Mouse (Mus musculus): ENCODE results near the gene Dock2. TPM values are rescaled to one million over a fixed set of nuclear protein-coding genes. Genes with fewer than 3 reads are reported as not detected.

Dock2 gene
- total and polyA plus RNA-seq, 3 experiments: 79.6 to 151 (median 133) TPM

- dilution Hi-C loops (cut with MboI; ENCODE audit: extremely low pct_ligation_motif_present, extremely low pct_unique_long_range_greater_than_20kb, low sequenced_read_pairs): no loop called here
- H3K79me2 ChIP-seq (replicated peaks; ENCODE audit: control insufficient read depth, extremely low read depth, insufficient read depth, poor library complexity, severe bottlenecking): no peaks in the 10 kb centered on the region
- no peak overlapping the region for H3K4me2 ChIP-seq (ENCODE audit: insufficient read depth, low read depth, poor library complexity, severe bottlenecking)
- H3K9ac ChIP-seq (ENCODE audit: insufficient read depth, low read depth): no peak overlapping the region
- no peak overlapping the region for H3K4me3 ChIP-seq (replicated peaks in 1 of 3; ENCODE audit: low read depth in 2 of 3, low read length in 2 of 3, poor library complexity in 1 of 3)
- H3K4me1 ChIP-seq (ENCODE audit: control insufficient read depth in 1 of 2, insufficient read depth in 2 of 2): peaks cover 0 to 13% of the 10 kb centered on the region in 2 experiments; a peak in 2 of 4 replicates
- DNase-seq (ENCODE audit: extremely low read depth): no peak
- H3K36me3 ChIP-seq (replicated peaks in 1 of 2; ENCODE audit: control insufficient read depth in 1 of 2, insufficient read depth in 1 of 2, low read length in 1 of 2): peaks cover 71 to 93% of the 10 kb centered on the region in 2 experiments
- in situ Hi-C loops (cut with MboI; ENCODE audit: low pct_ligation_motif_present, low pct_unique_long_range_greater_than_20kb, low sequenced_read_pairs): no loop called here
- H3K9me3 ChIP-seq (replicated peaks; ENCODE audit: low read length): peaks cover 5% of the 10 kb centered on the region
- H3K27me3 ChIP-seq (replicated peaks): no peaks in the 10 kb centered on the region
- no peak overlapping the region for H3K27ac ChIP-seq (ENCODE audit: insufficient read depth, low read depth)
- TF ChIP-seq ETS1 (conservative IDR thresholded peaks at IDR 0.05; ENCODE audit: low read depth, low read length) (no peak), TCF12 (IDR thresholded peaks at IDR 0.05; ENCODE audit: low read depth, low read length) (no peak), POLR2A (IDR thresholded peaks at IDR 0.05; ENCODE audit: low read depth, low read length) (no peak), PAX5 (IDR thresholded peaks at IDR 0.05; ENCODE audit: low read length) (no peak), JUN (IDR thresholded peaks at IDR 0.05; ENCODE audit: insufficient read depth, low read depth, low read length) (no peak), CHD2 (IDR thresholded peaks at IDR 0.05; ENCODE audit: low read length) (no peak), SMC3 (IDR thresholded peaks at IDR 0.05; ENCODE audit: low read depth, low read length) (no peak), MAFK (IDR thresholded peaks at IDR 0.05; ENCODE audit: insufficient replicate concordance, low read length) (no peak), KAT2A (IDR thresholded peaks at IDR 0.05; ENCODE audit: insufficient replicate concordance, low read length) (no peak), UBTF (IDR thresholded peaks at IDR 0.05; ENCODE audit: low read depth, low read length) (no peak), BHLHE40 (IDR thresholded peaks at IDR 0.05; ENCODE audit: low read depth, low read length) (no peak), E2F4 (IDR thresholded peaks at IDR 0.05; ENCODE audit: insufficient replicate concordance, low read depth, low read length) (no peak), MEF2A (IDR thresholded peaks at IDR 0.05; ENCODE audit: borderline replicate concordance, low read depth, low read length) (no peak), ELF1 (IDR thresholded peaks at IDR 0.05; ENCODE audit: low read depth, low read length) (no peak), TBP (conservative IDR thresholded peaks at IDR 0.05; ENCODE audit: low read depth, low read length) (no peak), MAX (IDR thresholded peaks at IDR 0.05; ENCODE audit: low read length) (no peak), ZMIZ1 (IDR thresholded peaks at IDR 0.05; ENCODE audit: low read depth, low read length) (no peak), CTCF (conservative IDR thresholded peaks at IDR 0.05 in 1 of 2, IDR thresholded peaks at IDR 0.05 in 1 of 2; ENCODE audit: low read depth in 2 of 2, low read length in 2 of 2) (no peak), NRF1 (IDR thresholded peaks at IDR 0.05; ENCODE audit: low read depth, low read length) (no peak)
These were observed 493.4 kb downstream of the Dock2 start for GRCm38 (mm10) chr11:34290265-34290664.

GRCm38 (mm10) chr11:34284124-34284808, 499.4 kb downstream of the Dock2 start:
- H3K36me3 ChIP-seq (replicated peaks in 1 of 2; ENCODE audit: control insufficient read depth in 1 of 2, insufficient read depth in 1 of 2, low read length in 1 of 2): peaks cover 69 to 86% of the 10 kb centered on the region in 2 experiments
- H3K4me2 ChIP-seq (ENCODE audit: insufficient read depth, low read depth, poor library complexity, severe bottlenecking): no peak overlapping the region
- no peaks in the 10 kb centered on the region for H3K27me3 ChIP-seq (replicated peaks)
- dilution Hi-C loops (cut with MboI; ENCODE audit: extremely low pct_ligation_motif_present, extremely low pct_unique_long_range_greater_than_20kb, low sequenced_read_pairs): no loop called here
- in situ Hi-C loops (cut with MboI; ENCODE audit: low pct_ligation_motif_present, low pct_unique_long_range_greater_than_20kb, low sequenced_read_pairs): no loop called here
- H3K27ac ChIP-seq (ENCODE audit: insufficient read depth, low read depth): no peak overlapping the region
- TF ChIP-seq POLR2AphosphoS2 (IDR thresholded peaks at IDR 0.05; ENCODE audit: low read depth, low read length) (0 out of 2 replicates have a peak, but pooled peaks have one; percentile 50), CHD1 (IDR thresholded peaks at IDR 0.05; ENCODE audit: low read depth, low read length) (no peak)
- H3K4me1 ChIP-seq (ENCODE audit: control insufficient read depth in 1 of 2, insufficient read depth in 2 of 2): peaks cover 0 to 27% of the 10 kb centered on the region in 2 experiments; a peak in 2 of 4 replicates
- DNase-seq (ENCODE audit: extremely low read depth): no peak
- H3K9ac ChIP-seq (ENCODE audit: insufficient read depth, low read depth): no peak overlapping the region
- H3K4me3 ChIP-seq (replicated peaks in 1 of 3; ENCODE audit: low read depth in 2 of 3, low read length in 2 of 3, poor library complexity in 1 of 3): no peak overlapping the region
- H3K9me3 ChIP-seq (replicated peaks; ENCODE audit: low read length): no peaks in the 10 kb centered on the region
- H3K79me2 ChIP-seq (replicated peaks; ENCODE audit: control insufficient read depth, extremely low read depth, insufficient read depth, poor library complexity, severe bottlenecking): no peaks in the 10 kb centered on the region
